Mouse (Mus musculus): ENCODE measurements at regions not wholly inside any gene's neighbourhood (a gene's known extent, or its start where the extent isn't known, plus 50 kb on each side); places are given as distances from the start of the nearest gene placed in this dataset.

GRCm38 (mm10) chr10:117579210-117579609 lies 50.1 kb upstream of the Cpm start:
- TF ChIP-seq GATA4 (IDR thresholded peaks at IDR 0.05; ENCODE audit: insufficient replicate concordance, low read length), result no peak

GRCm38 (mm10) chr10:117578696-117579146 lies 50.6 kb upstream of the Cpm start:
- TF ChIP-seq GATA4 (IDR thresholded peaks at IDR 0.05; ENCODE audit: insufficient replicate concordance, low read length), result no peak

- no peak for TF ChIP-seq GATA4 (IDR thresholded peaks at IDR 0.05; ENCODE audit: insufficient replicate concordance, low read length)
Observed at GRCm38 (mm10) chr10:117577970-117578695, 51.2 kb upstream of the Cpm start.

- no peak for TF ChIP-seq GATA4 (IDR thresholded peaks at IDR 0.05; ENCODE audit: insufficient replicate concordance, low read length)
Observed at GRCm38 (mm10) chr10:117576881-117577730, 52.2 kb upstream of the Cpm start.

GRCm38 (mm10) chr10:117576154-117576859 lies 53.0 kb upstream of the Cpm start:
- TF ChIP-seq GATA4 (IDR thresholded peaks at IDR 0.05; ENCODE audit: insufficient replicate concordance, low read length), result no peak

GRCm38 (mm10) chr10:117575404-117576153 lies 53.7 kb upstream of the Cpm start:
- TF ChIP-seq GATA4 (IDR thresholded peaks at IDR 0.05; ENCODE audit: insufficient replicate concordance, low read length), result no peak

GRCm38 (mm10) chr10:117574915-117575314 lies 54.4 kb upstream of the Cpm start:
- TF ChIP-seq GATA4 (IDR thresholded peaks at IDR 0.05; ENCODE audit: insufficient replicate concordance, low read length), result no peak

- TF ChIP-seq GATA4 (IDR thresholded peaks at IDR 0.05; ENCODE audit: insufficient replicate concordance, low read length), result no peak
Observed at GRCm38 (mm10) chr10:117574056-117574727, 55.1 kb upstream of the Cpm start.

GRCm38 (mm10) chr10:117573596-117573850 lies 55.8 kb upstream of the Cpm start:
- TF ChIP-seq GATA4 (IDR thresholded peaks at IDR 0.05; ENCODE audit: insufficient replicate concordance, low read length), result no peak

GRCm38 (mm10) chr10:117572746-117573595 lies 56.3 kb upstream of the Cpm start:
- no peak for TF ChIP-seq GATA4 (IDR thresholded peaks at IDR 0.05; ENCODE audit: insufficient replicate concordance, low read length)

GRCm38 (mm10) chr10:117571891-117572573 lies 57.3 kb upstream of the Cpm start:
- TF ChIP-seq GATA4 (IDR thresholded peaks at IDR 0.05; ENCODE audit: insufficient replicate concordance, low read length), result no peak

GRCm38 (mm10) chr10:117570971-117571861 lies 58.1 kb upstream of the Cpm start:
- no peak for TF ChIP-seq GATA4 (IDR thresholded peaks at IDR 0.05; ENCODE audit: insufficient replicate concordance, low read length)

All from liver, adult (tissue).